Mouse (Mus musculus) duodenum, adult 2 months (tissue): Measurements from ENCODE around the gene Gm20449. TPM values are rescaled to one million over a fixed set of nuclear protein-coding genes. Genes with fewer than 3 reads are reported as not detected.

Experiments used
- polyA plus RNA-seq: library from polyadenylated mRNA; depleted of rRNA; stranded (reverse); fragments of >200 nt; gene quantifications from 2 replicates; pipeline ENCODE4 v1.2.3, GENCODE M21; 2012; ENCODE audit warnings: low replicate concordance; rRNA removed

Gm20449 gene
- polyA plus RNA-seq, result not detected in 2 replicates

DNA sequence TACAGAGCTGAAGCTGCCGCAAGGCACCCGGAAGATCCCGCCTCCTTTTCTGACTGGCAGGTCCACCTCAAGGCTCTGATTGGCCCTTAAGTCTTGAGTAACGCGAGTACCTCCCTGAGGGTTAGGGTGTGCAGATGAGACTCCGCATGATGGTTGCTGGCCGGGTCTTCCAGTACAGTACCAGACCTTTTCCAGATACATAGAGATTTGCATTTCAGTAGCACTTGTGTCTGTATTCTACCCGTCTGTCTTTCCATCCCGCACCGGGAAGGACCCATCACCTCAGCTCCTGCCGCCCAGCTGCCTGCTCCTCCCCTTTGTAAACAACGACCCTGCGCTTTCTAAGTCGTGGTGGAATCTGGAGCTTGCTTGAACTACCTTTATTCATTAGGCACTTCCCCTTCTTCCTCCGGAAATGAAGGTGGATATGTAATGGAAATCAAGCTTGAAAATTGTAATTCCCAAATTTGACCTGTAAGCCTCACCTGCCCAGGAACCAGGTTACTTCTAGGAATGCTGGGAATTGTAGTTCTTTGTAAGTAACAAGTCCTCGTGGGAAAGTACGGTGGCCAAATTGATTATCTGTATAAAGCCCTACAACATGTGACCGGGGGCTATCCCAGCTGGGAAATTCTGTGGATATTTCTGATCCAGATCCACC is at the start of gene Gm20449, which contains the start of gene AW146154:
TSS of gene Gm20449 (minus strand) at position 29 of the 661 bp plus-strand sequence.
TSS of gene AW146154 (minus strand) at position 502 of the 661 bp plus-strand sequence.

DNA sequence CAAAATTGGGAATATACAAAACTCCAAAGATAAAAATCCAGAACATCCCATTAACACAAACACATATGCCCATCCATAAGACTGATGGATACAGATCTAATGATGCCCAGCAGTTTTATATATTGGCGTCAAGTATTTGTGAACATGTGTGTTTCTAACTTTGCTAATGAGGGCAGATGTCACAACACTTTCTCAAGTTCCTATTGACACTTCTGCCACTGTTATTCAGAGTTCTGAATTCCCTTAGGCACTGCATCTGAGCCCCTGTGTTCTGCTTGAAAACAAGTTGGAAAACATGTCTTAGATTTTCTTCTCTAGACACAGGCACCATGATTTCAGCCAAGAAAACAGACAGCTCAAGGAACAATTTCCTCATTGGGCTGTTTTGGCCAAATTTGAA is 50.6 kb downstream of the Gm20449 start, which contains the start of gene Vmn2r57:
TSS of gene Vmn2r57 (minus strand) at position 101 of the 400 bp plus-strand sequence.

DNA sequence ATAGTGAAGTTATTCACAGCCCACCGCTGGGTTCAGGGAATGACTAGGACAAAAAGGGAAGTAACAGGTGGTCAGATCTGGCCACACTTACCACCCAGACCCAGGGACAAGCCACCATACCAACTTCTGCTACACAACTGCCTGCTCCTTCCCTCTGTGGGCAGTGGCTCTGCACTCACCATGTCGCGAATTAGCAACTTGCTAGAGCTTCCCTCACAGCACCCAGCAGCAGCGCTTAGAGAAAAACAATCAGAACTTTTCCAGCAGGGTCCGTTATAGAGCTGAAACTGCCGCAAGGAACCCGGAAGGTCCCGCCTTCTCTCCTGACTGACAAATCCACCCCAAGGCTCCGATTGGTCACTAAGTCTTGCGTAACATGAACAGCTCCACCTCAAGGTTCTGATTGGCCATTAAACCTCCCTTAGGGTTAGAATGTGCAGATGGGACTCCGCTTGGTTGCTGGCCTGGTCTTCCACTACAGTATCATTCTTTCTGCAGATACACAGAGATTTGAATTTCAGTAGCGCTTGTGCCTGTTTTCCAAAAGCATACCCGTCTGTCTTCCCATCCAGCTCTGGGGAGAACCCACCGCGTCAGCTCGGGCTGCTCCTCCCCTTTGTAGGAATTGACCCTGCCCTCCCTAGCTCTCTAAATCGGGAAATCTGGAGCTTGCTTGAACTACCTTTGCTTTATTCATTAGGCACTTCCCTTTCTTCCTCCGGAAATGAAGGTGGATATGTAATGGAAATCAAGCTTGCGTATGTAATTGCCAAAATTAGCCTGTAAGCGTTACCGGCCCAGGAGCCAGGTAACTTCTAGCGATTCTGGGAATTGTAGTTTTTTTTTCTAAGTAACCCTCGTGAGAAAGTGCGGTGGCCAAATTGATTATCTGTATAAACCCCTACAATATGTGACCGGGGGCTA is 105.9 kb downstream of the Gm20449 start, which contains the start of gene AI987944:
TSS of gene AI987944 (minus strand) at position 332 of the 924 bp plus-strand sequence.

Other genes with a start within 250 kb of the Gm20449 start
- 0.67 and 1.2 TPM in 2 replicates for gene AI987944, start 106.0 kb downstream of the Gm20449 start, polyA plus RNA-seq
- not detected in 2 replicates for gene Vmn2r57, start 50.7 kb downstream of the Gm20449 start, polyA plus RNA-seq
- 0.77 and 1.1 TPM in 2 replicates for gene AW146154, start 473 bp upstream of the Gm20449 start, polyA plus RNA-seq
- gene Gm6871, start 74.2 kb upstream of the Gm20449 start, polyA plus RNA-seq, result not detected in 2 replicates
- 0.43 and 0.57 TPM in 2 replicates for gene 2610021A01Rik, start 99.8 kb upstream of the Gm20449 start, polyA plus RNA-seq
- gene Zfp788, start 133.8 kb upstream of the Gm20449 start, polyA plus RNA-seq, result 0.02 and 0.05 TPM in 2 replicates